Mouse (Mus musculus) liver, embryonic 13.5 days (tissue): ENCODE data around the gene Ppp1ca. TPM values are rescaled to one million over a fixed set of nuclear protein-coding genes. Genes with fewer than 3 reads are reported as not detected.
A peak's percentile ranks its signal among the peaks of the same experiment; 100 is the strongest.

Experiments used
- ATAC-seq: fragments of 200-750 bp; cut with Nextera tagmentation; 2 replicates; pipeline ENCODE4 v1.8.0; 2017; ENCODE audit warnings: low read depth, mild to moderate bottlenecking, moderate number of reproducible peaks, moderate library complexity
- DNase-seq: peaks from one replicate; pipeline ENCODE4 v3.0.0; 2022
- H3K27ac ChIP-seq: fragments of 300-500 bp; sonication (generic); 2 replicates; pipeline ENCODE4 v1.5.1; 2015; ENCODE audit warnings: moderate library complexity, mild to moderate bottlenecking, inconsistent platforms
- H3K27me3 ChIP-seq: fragments of 300-500 bp; sonication (generic); 2 replicates; pipeline ENCODE4 v1.6.1; 2015; ENCODE audit warnings: mild to moderate bottlenecking, inconsistent platforms
- H3K36me3 ChIP-seq: fragments of 300-500 bp; sonication (generic); 2 replicates; pipeline ENCODE4 v1.6.1; 2015; ENCODE audit warnings: mild to moderate bottlenecking, inconsistent platforms
- H3K4me1 ChIP-seq: fragments of 300-500 bp; sonication (generic); replicated peaks from 2 replicates; pipeline ENCODE4 v1.6.1; 2015; ENCODE audit warnings: inconsistent platforms
- H3K4me2 ChIP-seq: fragments of 300-500 bp; sonication (generic); 2 replicates; pipeline ENCODE4 v1.6.1; 2015; ENCODE audit warnings: inconsistent platforms, mild to moderate bottlenecking, moderate library complexity
- H3K4me3 ChIP-seq: fragments of 300-500 bp; sonication (generic); replicated peaks from 2 replicates; pipeline ENCODE4 v1.5.1; 2015; ENCODE audit warnings: mild to moderate bottlenecking, inconsistent platforms
- H3K9ac ChIP-seq: fragments of 300-500 bp; sonication (generic); 2 replicates; pipeline ENCODE4 v1.6.1; 2015; ENCODE audit warnings: mild to moderate bottlenecking, inconsistent platforms
- H3K9me3 ChIP-seq: fragments of 300-500 bp; sonication (generic); replicated peaks from 2 replicates; pipeline ENCODE4 v1.6.1; 2016; ENCODE audit warnings: inconsistent platforms
- WGBS: fragments of 180-500 bp; shearing (Covaris S2); methylation state at CpG from one replicate; pipeline ENCODE4 v1.1.7; 2015; ENCODE audit not compliant: insufficient replicate concordance; 5-methylcytosine and 5-hydroxymethylcytosine counted together
- polyA plus RNA-seq: library from polyadenylated mRNA; unstranded; fragments of >200 nt; fragmentation: Nextera tagmentation; extraction: Ambion mirVana; gene quantifications from 2 replicates; pipeline ENCODE4 v1.2.1, GENCODE M21; 2015

Gene Ppp1ca
- polyA plus RNA-seq, 1 experiment from 2014 or later, result 517 TPM

DNA sequence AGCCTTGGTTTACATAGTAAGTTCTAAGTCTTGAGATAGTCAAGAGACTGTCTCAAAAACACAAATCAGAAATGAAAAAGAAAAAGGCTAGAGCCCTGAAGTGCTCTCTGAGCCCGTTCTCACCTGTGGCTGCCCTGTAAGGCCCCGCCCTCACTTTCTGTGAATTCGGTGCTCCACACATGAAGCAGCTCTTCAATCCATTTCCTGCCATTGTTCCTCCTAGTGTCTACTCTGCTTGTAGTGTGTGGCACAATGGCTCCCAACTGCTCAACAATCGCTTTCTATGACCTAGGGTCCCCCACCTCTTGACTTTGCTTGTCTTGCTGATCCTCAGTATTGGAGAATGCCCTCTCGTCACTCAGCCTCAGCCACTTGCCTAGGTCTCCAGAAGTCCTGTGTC, 35.6 kb downstream of the Ppp1ca start:
- Histone ChIP-seq H3K9me3 (no peaks in the 10 kb centered on the region), H3K36me3 (no peaks in the 10 kb centered on the region), H3K4me1 (peaks cover 41% of the 10 kb centered on the region), H3K4me2 (no peak overlapping the region), H3K4me3 (no peak overlapping the region), H3K9ac (no peak overlapping the region), H3K27ac (no peak overlapping the region), H3K27me3 (peaks cover 37% of the 10 kb centered on the region)
- 36% methylated on average over 5 of the region's 5 CpGs for WGBS
- no peak for DNase-seq
- ATAC-seq, result no peak

DNA sequence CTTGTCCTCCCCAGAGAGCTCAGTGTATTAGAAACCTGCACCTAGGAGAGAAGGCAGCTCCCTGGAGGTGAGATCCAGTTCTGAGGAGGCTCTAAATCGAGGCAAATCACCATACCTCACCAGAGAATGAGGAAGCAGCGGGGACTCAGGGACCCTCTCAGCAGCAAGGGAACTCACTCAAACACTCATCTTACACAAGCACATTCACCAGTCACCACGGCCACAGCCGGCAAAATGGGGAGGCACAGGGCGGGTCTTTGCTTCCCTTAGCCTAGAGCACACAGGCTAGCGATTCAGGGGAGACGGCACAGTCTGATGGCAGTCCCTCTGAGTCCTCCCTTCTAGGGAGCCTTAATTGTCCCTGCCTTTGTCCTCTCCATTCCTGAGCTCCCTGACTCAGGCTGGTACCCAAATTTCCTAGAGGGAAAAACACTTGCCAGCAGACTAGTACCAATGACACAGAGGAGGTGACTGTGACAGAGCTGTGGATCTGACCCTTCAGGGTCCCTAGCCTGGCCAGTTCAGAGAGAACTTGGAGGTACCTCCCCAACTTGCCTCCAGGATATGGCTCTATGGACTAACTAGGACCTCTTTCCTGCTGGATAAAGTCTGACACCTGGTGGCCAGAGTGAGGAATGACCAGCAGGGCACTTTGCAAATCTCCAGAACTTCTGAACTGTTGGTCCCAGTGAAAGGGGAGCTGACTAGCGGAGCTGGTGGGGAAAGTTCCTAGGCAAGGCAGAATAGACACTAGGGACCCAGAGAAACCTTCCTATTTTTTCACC, 36.2 kb downstream of the Ppp1ca start:
- H3K27ac ChIP-seq, result no peak overlapping the region
- DNase-seq, result peak; percentile 60
- H3K4me2 ChIP-seq, result no peak overlapping the region
- peaks cover 43% of the 10 kb centered on the region for H3K4me1 ChIP-seq
- peaks cover 30% of the 10 kb centered on the region for H3K27me3 ChIP-seq
- H3K9ac ChIP-seq, result no peak overlapping the region
- no peak overlapping the region for H3K4me3 ChIP-seq
- ATAC-seq, result no peak
- no peaks in the 10 kb centered on the region for H3K36me3 ChIP-seq
- no peaks in the 10 kb centered on the region for H3K9me3 ChIP-seq
- WGBS, result 6% methylated on average over 8 of the region's 8 CpGs

DNA sequence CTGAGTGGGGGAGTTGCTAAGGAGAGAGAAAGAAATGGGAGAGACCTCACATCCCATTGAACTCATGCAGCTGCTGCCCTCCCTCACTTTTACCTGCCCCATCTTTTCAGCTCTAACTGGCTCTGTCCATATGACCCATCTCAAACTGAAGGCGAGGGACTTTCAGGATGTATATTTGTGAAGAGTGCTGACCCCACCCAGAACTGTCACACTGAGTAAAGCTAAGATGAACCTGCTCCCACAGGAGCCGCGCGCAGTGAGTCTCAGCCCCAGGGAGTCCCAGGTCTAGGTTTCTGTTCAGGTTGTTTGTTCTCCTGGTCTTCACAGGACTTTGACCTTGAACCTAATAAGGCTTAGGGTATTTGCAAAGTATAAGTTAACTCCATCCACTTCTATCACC, 37.0 kb downstream of the Ppp1ca start:
- Histone ChIP-seq H3K4me1 (peaks cover 43% of the 10 kb centered on the region), H3K9ac (0 out of 2 replicates have a peak overlapping the region, but pooled peaks have one; percentile 5), H3K4me2 (no peak overlapping the region), H3K9me3 (no peaks in the 10 kb centered on the region), H3K27ac (no peak overlapping the region), H3K36me3 (no peaks in the 10 kb centered on the region), H3K27me3 (peaks cover 30% of the 10 kb centered on the region), H3K4me3 (no peak overlapping the region)
- ATAC-seq (no peak), DNase-seq (no peak)
- WGBS, result 71% methylated on average over 4 of the region's 4 CpGs

DNA sequence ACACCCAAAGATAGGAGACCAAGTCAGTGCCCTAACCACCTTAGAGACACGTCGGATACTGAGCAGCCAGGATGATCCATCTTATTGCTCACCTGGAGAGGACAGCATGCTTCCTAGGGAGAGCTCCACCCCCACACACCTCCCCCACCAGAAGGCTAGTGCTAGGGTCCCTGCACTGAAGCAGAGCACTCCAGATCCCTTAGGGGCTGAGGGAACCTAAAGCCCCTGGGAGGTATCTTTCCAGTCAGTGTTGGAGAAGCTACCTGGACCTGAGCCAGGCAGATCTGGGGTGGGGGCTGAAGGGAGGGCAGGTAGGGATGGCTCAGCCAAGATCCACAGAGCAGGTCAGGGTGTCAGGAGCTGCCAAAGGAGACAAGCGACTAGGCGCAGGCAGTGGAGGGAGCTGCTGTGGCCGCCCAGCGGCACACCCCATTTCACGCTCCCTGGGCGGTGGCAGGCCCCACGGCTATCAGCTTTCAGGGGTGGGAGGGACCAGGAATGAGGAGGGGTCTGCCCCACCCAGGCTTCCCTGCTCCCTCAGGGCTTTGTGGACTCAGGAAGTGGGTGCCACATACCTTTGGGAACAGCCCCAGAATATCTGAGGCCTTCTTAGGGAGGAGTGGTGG, 37.7 kb downstream of the Ppp1ca start:
- no peak overlapping the region for H3K27ac ChIP-seq

DNA sequence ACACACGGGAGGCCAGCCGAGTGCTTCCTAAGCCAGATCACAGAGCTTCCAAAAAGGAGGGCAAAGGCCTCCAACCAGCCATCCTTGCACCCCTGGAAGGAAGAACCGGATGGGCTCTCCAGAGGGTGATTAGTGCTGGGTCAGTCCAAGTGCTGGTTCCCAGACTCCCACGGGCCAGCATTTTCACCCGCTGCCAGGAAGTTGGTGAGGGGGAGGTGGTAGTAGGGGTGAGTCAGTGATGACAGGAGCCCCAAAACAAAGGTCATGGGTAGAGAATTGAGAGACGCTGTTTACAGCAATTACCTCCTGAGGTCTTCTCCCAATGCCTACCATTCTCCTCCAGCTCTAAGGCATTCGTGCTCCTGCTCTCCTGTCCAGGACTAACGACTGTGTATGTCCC, 38.5 kb downstream of the Ppp1ca start:
- Histone ChIP-seq H3K4me3 (no peak overlapping the region), H3K4me1 (peaks cover 43% of the 10 kb centered on the region), H3K36me3 (no peaks in the 10 kb centered on the region), H3K9me3 (no peaks in the 10 kb centered on the region), H3K27ac (no peak overlapping the region), H3K27me3 (peaks cover 25% of the 10 kb centered on the region), H3K4me2 (no peak overlapping the region), H3K9ac (0 out of 2 replicates have a peak overlapping the region, but pooled peaks have one; percentile 6)
- no peak for DNase-seq
- WGBS, result 69% methylated on average over 8 of the region's 8 CpGs
- ATAC-seq, result no peak

More for the DNA sequence above, 37.7 kb downstream of the Ppp1ca start:
- no peaks in the 10 kb centered on the region for H3K9me3 ChIP-seq
- H3K4me2 ChIP-seq, result no peak overlapping the region
- H3K4me3 ChIP-seq, result no peak overlapping the region
- H3K4me1 ChIP-seq, result peaks cover 43% of the 10 kb centered on the region
- peaks cover 31% of the 10 kb centered on the region for H3K27me3 ChIP-seq
- WGBS, result 56% methylated on average over 9 of the region's 9 CpGs
- H3K9ac ChIP-seq, result no peak overlapping the region
- no peaks in the 10 kb centered on the region for H3K36me3 ChIP-seq
- ATAC-seq (no peak), DNase-seq (no peak)

DNA sequence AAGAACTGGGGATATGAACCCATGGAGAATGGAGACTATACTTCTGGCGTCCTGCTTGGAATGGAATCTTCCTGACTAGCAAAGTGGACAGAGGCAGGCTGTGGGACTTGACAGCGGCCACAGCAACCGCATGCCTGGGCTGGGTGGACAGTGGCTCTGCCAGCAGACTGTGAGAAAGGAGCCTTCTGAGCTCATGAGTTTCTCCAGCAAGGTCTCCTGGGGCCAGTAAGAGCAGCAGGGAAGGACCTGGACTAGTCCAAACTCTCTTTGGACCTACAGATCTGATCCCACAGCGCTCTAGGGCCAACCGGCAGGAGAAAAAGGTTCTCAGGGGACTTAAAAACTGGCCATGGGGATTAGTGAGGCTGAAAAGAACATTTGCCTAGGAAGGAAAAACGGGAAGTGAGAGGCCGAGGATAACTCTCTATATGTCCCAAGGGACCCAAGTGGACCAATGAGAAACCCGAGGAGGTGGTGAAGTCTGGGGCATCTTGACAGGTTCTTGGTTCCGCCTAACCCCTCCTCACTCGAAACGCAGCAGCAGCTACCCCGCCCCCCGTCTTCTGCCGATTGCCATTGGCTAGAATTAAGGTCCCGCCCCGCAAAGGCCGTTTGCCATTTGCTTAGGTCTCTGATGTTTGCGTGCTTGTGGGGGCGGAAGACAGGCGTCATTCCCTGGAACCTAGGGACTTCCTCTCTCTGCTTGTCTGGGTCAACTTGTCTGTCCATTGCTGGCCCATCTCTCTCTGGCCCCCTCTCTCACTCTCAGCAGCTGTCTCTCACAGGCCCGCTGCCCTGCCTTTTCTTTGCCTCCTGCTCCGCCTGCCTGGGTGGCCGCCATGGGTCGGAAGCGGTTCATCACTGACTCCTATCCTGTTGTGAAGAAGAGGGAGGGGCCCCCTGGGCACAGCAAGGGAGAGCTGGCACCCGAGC, 39.7 kb downstream of the Ppp1ca start, which contains the start of gene Pold4:
TSS of gene Pold4 (plus strand) at position 647 of the 933 bp plus-strand sequence.
- Histone ChIP-seq H3K9me3 (no peaks in the 10 kb centered on the region), H3K9ac (peak within 1 kb of the TSS; percentile 71), H3K36me3 (no peaks in the 10 kb centered on the region), H3K27ac (peak within 1 kb of the TSS; percentile 79), H3K27me3 (peaks cover 28% of the 10 kb centered on the region), H3K4me3 (peak within 1 kb of the TSS; percentile 68), H3K4me2 (peak within 1 kb of the TSS; percentile 84), H3K4me1 (peaks cover 43% of the 10 kb centered on the region)
- 12% methylated on average over 26 of the region's 26 CpGs for WGBS
- DNase-seq (peak; percentile 91), ATAC-seq (peak; percentile 89)

DNA sequence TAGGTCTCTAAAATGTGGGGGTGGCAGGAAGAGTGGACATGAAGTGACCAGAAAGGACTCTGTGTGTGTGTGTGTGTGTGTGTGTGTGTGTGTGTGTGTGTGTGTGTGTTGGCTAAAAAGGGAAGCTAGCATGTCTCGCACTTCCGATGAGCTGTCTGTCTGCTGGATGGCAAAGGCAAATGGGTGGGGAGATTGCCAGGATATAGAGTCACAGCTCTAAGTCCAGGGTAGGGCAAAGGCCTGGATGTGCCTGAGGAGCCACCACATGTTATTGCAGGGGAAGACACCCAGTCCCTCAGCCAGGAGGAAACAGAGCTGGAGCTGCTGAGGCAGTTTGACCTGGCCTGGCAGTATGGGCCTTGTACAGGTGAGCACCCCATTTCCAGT, 40.3 kb downstream of the Ppp1ca start:
- H3K9me3 ChIP-seq, result no peaks in the 10 kb centered on the region
- H3K4me2 ChIP-seq, result peak overlapping the region; percentile 84
- no peaks in the 10 kb centered on the region for H3K36me3 ChIP-seq
- H3K27me3 ChIP-seq, result peaks cover 22% of the 10 kb centered on the region; the same call in 1 of the 2 replicates
- DNase-seq (no peak), ATAC-seq (no peak)
- 6% methylated on average over 2 of the region's 2 CpGs for WGBS
- H3K4me1 ChIP-seq, result peaks cover 43% of the 10 kb centered on the region
- H3K4me3 ChIP-seq, result peak overlapping the region; percentile 68
- peak overlapping the region; percentile 77 for H3K27ac ChIP-seq
- peak overlapping the region; percentile 71 for H3K9ac ChIP-seq

DNA sequence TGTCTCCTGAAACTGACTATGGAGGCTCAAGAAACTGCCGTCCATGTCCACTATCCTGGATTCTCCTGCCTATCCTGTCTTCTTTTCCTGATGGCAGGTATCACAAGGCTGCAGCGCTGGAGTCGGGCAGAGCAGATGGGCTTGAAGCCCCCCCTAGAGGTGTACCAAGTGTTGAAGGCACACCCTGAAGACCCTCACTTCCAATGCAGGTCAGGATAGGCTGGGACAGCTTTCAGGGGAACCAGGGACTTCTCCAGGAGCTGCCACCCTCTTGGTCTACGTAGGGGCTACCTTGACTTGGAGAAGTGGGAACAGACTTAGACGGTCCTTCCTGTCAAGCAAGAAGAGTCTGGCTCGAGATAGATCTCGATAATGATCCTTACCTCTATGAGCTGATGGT, 40.8 kb downstream of the Ppp1ca start:
- ATAC-seq (no peak), DNase-seq (no peak)
- H3K27ac ChIP-seq, result peak overlapping the region; percentile 77; the same call in 1 of the 2 replicates
- peak overlapping the region; percentile 84 for H3K4me2 ChIP-seq
- no peaks in the 10 kb centered on the region; the same call in 1 of the 2 replicates for H3K9me3 ChIP-seq
- H3K9ac ChIP-seq, result peak overlapping the region; percentile 71; the same call in 1 of the 2 replicates
- H3K27me3 ChIP-seq, result peaks cover 17% of the 10 kb centered on the region; the same call in 1 of the 2 replicates
- H3K4me3 ChIP-seq, result peak overlapping the region; percentile 68; the same call in 1 of the 2 replicates
- WGBS, result 69% methylated on average over 7 of the region's 7 CpGs
- H3K4me1 ChIP-seq, result peaks cover 43% of the 10 kb centered on the region
- H3K36me3 ChIP-seq, result no peaks in the 10 kb centered on the region

DNA sequence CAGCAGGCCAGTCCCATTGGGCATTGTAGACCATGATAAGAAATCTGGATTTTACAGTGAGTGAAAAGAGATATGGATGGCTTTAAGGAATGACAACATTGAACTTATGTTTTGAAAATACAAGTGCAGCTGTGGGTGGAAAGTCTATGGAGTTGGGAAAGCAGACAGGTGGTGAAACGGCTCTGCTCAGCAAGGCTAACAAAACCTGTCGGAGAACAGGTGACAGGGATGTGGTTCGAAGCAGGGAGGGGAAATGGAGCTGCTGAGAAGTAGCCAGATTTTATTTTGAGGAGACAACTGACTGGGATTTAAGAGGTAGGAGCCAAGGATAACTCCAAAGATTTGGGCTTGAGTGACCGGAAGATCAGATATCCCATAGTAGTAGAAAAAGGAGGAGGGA, 42.7 kb downstream of the Ppp1ca start:
- no peak overlapping the region for H3K4me3 ChIP-seq

DNA sequence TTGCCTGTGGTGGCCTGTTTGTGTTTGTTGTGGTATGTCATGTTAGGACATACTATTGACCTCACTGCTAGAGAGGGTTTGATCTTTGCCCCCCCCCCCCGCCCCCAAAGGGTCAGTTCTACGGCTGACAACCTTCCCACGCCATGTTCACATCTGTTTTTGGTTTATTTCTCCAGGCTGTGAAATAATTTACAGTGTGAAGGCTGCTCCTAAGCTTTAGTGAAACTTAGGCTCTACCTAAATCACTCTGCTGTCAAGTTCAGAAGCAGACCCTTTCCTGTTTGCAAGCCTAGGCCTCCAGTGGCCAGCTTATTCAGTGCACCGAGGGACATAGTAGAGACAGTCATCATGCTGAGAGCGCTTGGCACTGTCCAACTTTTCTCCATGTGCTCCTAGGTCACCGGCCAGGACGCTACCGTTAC, 48.4 kb downstream of the Ppp1ca start:
- Histone ChIP-seq H3K4me3 (no peak overlapping the region), H3K9ac (no peak overlapping the region), H3K27me3 (0 out of 2 replicates have a peak, but pooled peaks cover 2% of the 10 kb centered on the region), H3K36me3 (no peaks in the 10 kb centered on the region), H3K9me3 (no peaks in the 10 kb centered on the region; the same call in 1 of the 2 replicates), H3K4me1 (peaks cover 6% of the 10 kb centered on the region), H3K4me2 (no peak overlapping the region), H3K27ac (no peak overlapping the region)
- 56% methylated on average over 8 of the region's 8 CpGs for WGBS
- ATAC-seq (no peak), DNase-seq (no peak)

More for the DNA sequence above, 42.7 kb downstream of the Ppp1ca start:
- H3K9me3 ChIP-seq, result no peaks in the 10 kb centered on the region; the same call in 1 of the 2 replicates
- no peak overlapping the region; the same call in 1 of the 2 replicates for H3K9ac ChIP-seq
- no peak overlapping the region for H3K4me2 ChIP-seq
- H3K27ac ChIP-seq, result no peak overlapping the region
- H3K36me3 ChIP-seq, result no peaks in the 10 kb centered on the region
- DNase-seq (no peak), ATAC-seq (no peak)
- 62% methylated on average over 4 of the region's 4 CpGs for WGBS
- peaks cover 35% of the 10 kb centered on the region for H3K4me1 ChIP-seq
- 0 out of 2 replicates have a peak, but pooled peaks cover 4% of the 10 kb centered on the region for H3K27me3 ChIP-seq
